Mouse (Mus musculus) naive thymus-derived CD4-positive, alpha-beta T cell, adult 5 months (primary cell): ENCODE data around the gene Olfr597. TPM values are rescaled to one million over a fixed set of nuclear protein-coding genes. Genes with fewer than 3 reads are reported as not detected.

Source experiments
- polyA plus RNA-seq: library from polyadenylated mRNA; unstranded; fragments of 100-300 nt; shearing (Covaris generic); gene quantifications from one replicate; pipeline ENCODE4 v1.2.1, GENCODE M21; 2017

Olfr597 gene
- polyA plus RNA-seq, result 0.25 TPM

GRCm38 (mm10) chr7:103316015-103316414 is at the start of gene Olfr597:
TSS of gene Olfr597 (plus strand) at chr7:103316315.

DNA sequence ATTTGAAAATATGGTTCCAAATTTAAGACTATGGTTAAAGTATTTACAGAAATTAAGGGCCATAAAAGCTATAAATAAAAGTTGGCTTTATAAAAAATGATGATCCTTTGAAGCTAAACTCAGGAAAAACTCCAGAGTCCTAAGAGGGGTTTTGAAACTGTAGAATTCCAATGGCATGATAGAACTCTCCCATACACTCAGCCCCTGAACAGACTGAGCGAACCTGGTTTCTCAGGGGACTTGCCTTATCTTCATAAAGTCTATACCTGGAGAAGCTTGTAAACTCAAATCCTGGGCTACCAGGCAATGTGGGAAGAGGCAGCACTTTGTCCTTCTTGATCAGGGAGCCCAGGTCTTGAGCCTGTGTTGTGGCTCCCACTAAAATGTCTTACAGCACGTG is 10.8 kb upstream of the Olfr597 start, which contains the start of gene Olfr596:
TSS of gene Olfr596 (plus strand) at position 301 of the 400 bp plus-strand sequence.

GRCm38 (mm10) chr7:103323268-103323667 is 7.2 kb downstream of the Olfr597 start, which contains the start of gene Olfr598:
TSS of gene Olfr598 (plus strand) at chr7:103323568.

GRCm38 (mm10) chr7:103335617-103336016 is 19.5 kb downstream of the Olfr597 start, which contains the start of gene Olfr599:
TSS of gene Olfr599 (plus strand) at chr7:103335917.

DNA sequence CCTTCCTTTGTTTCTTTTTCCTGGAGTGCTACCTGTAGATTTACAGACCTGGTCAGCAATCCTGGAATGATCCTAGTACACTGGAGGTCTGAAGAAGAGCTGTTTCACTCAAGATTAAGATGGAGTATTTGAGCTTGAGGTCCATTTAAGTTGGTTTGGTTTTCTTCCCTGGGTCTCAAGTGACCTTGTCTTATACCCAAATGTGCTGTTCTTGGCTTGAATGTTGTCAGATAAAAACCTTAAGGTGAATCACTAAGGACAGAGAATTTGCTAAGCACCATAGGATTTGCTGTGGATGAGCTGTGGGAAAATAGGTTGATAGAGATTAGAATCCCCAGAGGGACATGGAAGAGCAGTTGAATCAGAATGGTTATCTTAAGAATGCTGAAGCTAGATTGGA is 33.5 kb downstream of the Olfr597 start, which contains the start of gene Olfr600:
TSS of gene Olfr600 (minus strand) at position 101 of the 400 bp plus-strand sequence.

DNA sequence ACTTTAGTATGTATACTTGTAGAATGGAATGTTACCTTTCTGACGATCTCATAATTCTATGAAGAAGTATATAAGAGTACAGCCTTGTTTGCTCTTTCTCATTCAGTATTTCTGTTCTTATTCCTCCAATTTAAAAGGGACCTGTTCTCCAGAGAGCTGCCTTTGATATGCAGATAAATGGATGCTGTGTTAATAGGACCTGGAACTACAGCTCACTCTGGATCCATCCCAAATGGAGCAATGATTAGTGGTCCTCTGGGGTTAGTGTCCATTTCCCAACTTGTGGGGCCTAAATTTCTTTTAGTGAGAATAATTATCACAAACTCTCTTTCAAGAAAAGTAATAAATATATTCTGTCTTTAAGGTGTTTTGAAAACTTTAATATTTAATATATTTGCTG is 46.4 kb downstream of the Olfr597 start, which contains the start of gene Olfr601:
TSS of gene Olfr601 (minus strand) at position 101 of the 400 bp plus-strand sequence.

Other genes with a start within 250 kb of the Olfr597 start
- not detected for gene Olfr584, start 234.4 kb upstream of the Olfr597 start, polyA plus RNA-seq
- not detected for gene Olfr585, start 218.6 kb upstream of the Olfr597 start, polyA plus RNA-seq
- gene Olfr586, start 190.7 kb upstream of the Olfr597 start, polyA plus RNA-seq, result not detected
- gene Olfr588-ps1, start 175.4 kb upstream of the Olfr597 start, polyA plus RNA-seq, result 0.12 TPM
- not detected for gene Olfr589, start 160.0 kb upstream of the Olfr597 start, polyA plus RNA-seq
- gene Olfr591, start 138.0 kb upstream of the Olfr597 start, polyA plus RNA-seq, result not detected
- gene Olfr592, start 131.5 kb upstream of the Olfr597 start, polyA plus RNA-seq, result not detected
- gene Olfr593, start 104.5 kb upstream of the Olfr597 start, polyA plus RNA-seq, result not detected
- gene Olfr594, start 99.3 kb upstream of the Olfr597 start, polyA plus RNA-seq, result 0.21 TPM
- gene Usp17ld, start 63.8 kb upstream of the Olfr597 start, polyA plus RNA-seq, result not detected
- not detected for gene Olfr596, start 10.7 kb upstream of the Olfr597 start, polyA plus RNA-seq
- gene Olfr598, start 7.3 kb downstream of the Olfr597 start, polyA plus RNA-seq, result not detected
- gene Olfr599, start 19.6 kb downstream of the Olfr597 start, polyA plus RNA-seq, result not detected
- not detected for gene Olfr600, start 33.4 kb downstream of the Olfr597 start, polyA plus RNA-seq
- not detected for gene Olfr601, start 46.3 kb downstream of the Olfr597 start, polyA plus RNA-seq
- not detected for gene Olfr603, start 69.9 kb downstream of the Olfr597 start, polyA plus RNA-seq
- gene Usp17lc, start 98.8 kb downstream of the Olfr597 start, polyA plus RNA-seq, result not detected
- gene Olfr605, start 129.1 kb downstream of the Olfr597 start, polyA plus RNA-seq, result not detected
- not detected for gene Olfr606, start 132.7 kb downstream of the Olfr597 start, polyA plus RNA-seq
- gene Olfr607, start 147.8 kb downstream of the Olfr597 start, polyA plus RNA-seq, result 0.20 TPM
- gene Olfr608, start 153.6 kb downstream of the Olfr597 start, polyA plus RNA-seq, result not detected
- not detected for gene Olfr609, start 181.7 kb downstream of the Olfr597 start, polyA plus RNA-seq
- not detected for gene Olfr610, start 195.8 kb downstream of the Olfr597 start, polyA plus RNA-seq
- not detected for gene Olfr611, start 204.5 kb downstream of the Olfr597 start, polyA plus RNA-seq
- gene Olfr612, start 226.4 kb downstream of the Olfr597 start, polyA plus RNA-seq, result not detected
- gene Olfr613, start 231.8 kb downstream of the Olfr597 start, polyA plus RNA-seq, result 0.06 TPM
- not detected for gene Olfr615, start 239.8 kb downstream of the Olfr597 start, polyA plus RNA-seq